Mouse (Mus musculus) limb, embryonic 13.5 days (tissue): ENCODE measurements around the gene Lzic. TPM values are rescaled to one million over a fixed set of nuclear protein-coding genes. Genes with fewer than 3 reads are reported as not detected.
"Not testable (repeated sequence)": the region's sequence is repeated elsewhere in the genome, so short reads cannot be mapped to it uniquely, and the experiment has no call there.

ENCODE experiments used
- ATAC-seq: fragments of 200-750 bp; cut with Nextera tagmentation; 2 replicates; pipeline ENCODE4 v1.8.0; 2017; ENCODE audit warnings: low read depth, moderate number of reproducible peaks, moderate TSS enrichment; ENCODE audit not compliant: low FRiP score
- H3K27ac ChIP-seq: fragments of 300-500 bp; sonication (generic); 2 replicates; pipeline ENCODE4 v1.5.1; 2015; ENCODE audit warnings: inconsistent platforms, mild to moderate bottlenecking, moderate library complexity
- H3K27me3 ChIP-seq: fragments of 300-500 bp; sonication (generic); 2 replicates; pipeline ENCODE4 v1.6.1; 2015; ENCODE audit warnings: mild to moderate bottlenecking, inconsistent platforms
- H3K36me3 ChIP-seq: fragments of 300-500 bp; sonication (generic); 2 replicates; pipeline ENCODE4 v1.6.1; 2015; ENCODE audit warnings: inconsistent platforms, mild to moderate bottlenecking, moderate library complexity
- H3K4me1 ChIP-seq: fragments of 300-500 bp; sonication (generic); 2 replicates; pipeline ENCODE4 v1.6.1; 2015; ENCODE audit warnings: inconsistent platforms
- H3K4me2 ChIP-seq: fragments of 300-500 bp; sonication (generic); replicated peaks from 2 replicates; pipeline ENCODE4 v1.6.1; 2015; ENCODE audit warnings: inconsistent platforms, mild to moderate bottlenecking, moderate library complexity
- H3K4me3 ChIP-seq: fragments of 300-500 bp; sonication (generic); 2 replicates; pipeline ENCODE4 v1.5.1; 2015; ENCODE audit warnings: moderate library complexity, mild to moderate bottlenecking, inconsistent platforms
- H3K9ac ChIP-seq: fragments of 300-500 bp; sonication (generic); 2 replicates; pipeline ENCODE4 v1.6.1; 2015; ENCODE audit warnings: mild to moderate bottlenecking, inconsistent platforms
- H3K9me3 ChIP-seq: fragments of 300-500 bp; sonication (generic); 2 replicates; pipeline ENCODE4 v1.6.1; 2016; ENCODE audit warnings: inconsistent platforms
- WGBS: fragments of 180-500 bp; shearing (Covaris S2); methylation state at CpG from one replicate; pipeline ENCODE4 v1.1.7; 2015; 5-methylcytosine and 5-hydroxymethylcytosine counted together
- polyA plus RNA-seq: library from polyadenylated mRNA; unstranded; fragments of >200 nt; fragmentation: Nextera tagmentation; extraction: Ambion mirVana; gene quantifications from 2 replicates; pipeline ENCODE4 v1.2.1, GENCODE M21; 2015

The Lzic gene
- polyA plus RNA-seq, 1 experiment from 2014 or later, result 55.8 TPM

- no peak overlapping the region for H3K4me2 ChIP-seq
- no peaks in the 10 kb centered on the region for H3K9me3 ChIP-seq
- ATAC-seq, result no peak
- no peaks in the 10 kb centered on the region for H3K4me1 ChIP-seq
- no peaks in the 10 kb centered on the region for H3K27me3 ChIP-seq
- H3K4me3 ChIP-seq, result no peak overlapping the region
- H3K36me3 ChIP-seq, result no peaks in the 10 kb centered on the region
- no peak overlapping the region for H3K9ac ChIP-seq
- 75% methylated on average over 6 of the region's 6 CpGs for WGBS
- H3K27ac ChIP-seq, result no peak overlapping the region
Measured at GRCm38 (mm10) chr4:149457831-149458430, 27.1 kb upstream of the Lzic start.

DNA sequence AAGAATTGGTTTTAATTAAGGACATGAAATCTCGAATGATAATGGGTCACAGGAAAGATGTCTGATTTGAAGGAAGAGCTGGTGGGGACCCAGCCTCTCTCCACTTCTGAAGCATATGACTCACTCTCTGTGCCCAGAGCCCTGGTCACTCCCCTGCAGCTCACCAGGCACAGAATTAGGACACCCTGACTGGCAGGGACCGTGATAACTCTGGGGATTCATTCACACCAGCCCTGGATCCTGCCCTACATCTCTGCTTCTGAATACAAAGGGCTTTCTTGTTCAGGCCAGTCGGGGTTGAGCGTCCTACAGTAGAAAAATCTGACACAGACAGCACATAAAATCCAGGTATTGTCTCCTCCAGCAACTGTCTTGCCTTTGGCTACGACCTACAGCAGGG, 26.5 kb upstream of the Lzic start:
- H3K27ac ChIP-seq, result no peak overlapping the region
- H3K27me3 ChIP-seq, result no peaks in the 10 kb centered on the region
- no peak overlapping the region for H3K4me2 ChIP-seq
- H3K9ac ChIP-seq, result no peak overlapping the region
- 69% methylated on average over 5 of the region's 5 CpGs for WGBS
- no peaks in the 10 kb centered on the region for H3K4me1 ChIP-seq
- no peak overlapping the region for H3K4me3 ChIP-seq
- no peaks in the 10 kb centered on the region for H3K36me3 ChIP-seq
- H3K9me3 ChIP-seq, result no peaks in the 10 kb centered on the region
- ATAC-seq, result no peak

DNA sequence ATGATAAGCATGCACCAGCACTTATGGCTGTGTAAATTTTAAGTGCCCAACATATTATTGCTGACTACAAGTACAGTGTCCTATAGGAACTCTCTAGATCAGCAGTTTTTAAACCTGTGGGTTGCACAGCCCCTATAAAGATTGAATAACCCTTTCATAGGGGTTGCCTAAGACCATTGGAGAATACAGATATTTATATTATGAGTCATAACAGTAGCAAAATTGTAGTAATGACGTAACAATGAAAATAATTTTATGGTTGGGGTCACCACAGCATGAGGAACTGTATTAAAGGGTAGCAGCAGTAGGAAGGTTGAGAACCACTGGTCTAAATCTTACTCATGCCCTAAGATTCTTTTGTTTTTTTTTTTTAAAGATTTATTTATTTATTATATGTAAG, 25.6 kb upstream of the Lzic start:
- no peak overlapping the region for H3K4me2 ChIP-seq
- no peaks in the 10 kb centered on the region for H3K27me3 ChIP-seq
- H3K27ac ChIP-seq, result no peak overlapping the region
- no peaks in the 10 kb centered on the region for H3K9me3 ChIP-seq
- no peak for ATAC-seq
- WGBS, result 75% methylated on average over 1 of the region's 1 CpGs
- no peak overlapping the region for H3K9ac ChIP-seq
- H3K4me1 ChIP-seq, result no peaks in the 10 kb centered on the region
- no peak overlapping the region for H3K4me3 ChIP-seq
- H3K36me3 ChIP-seq, result no peaks in the 10 kb centered on the region

DNA sequence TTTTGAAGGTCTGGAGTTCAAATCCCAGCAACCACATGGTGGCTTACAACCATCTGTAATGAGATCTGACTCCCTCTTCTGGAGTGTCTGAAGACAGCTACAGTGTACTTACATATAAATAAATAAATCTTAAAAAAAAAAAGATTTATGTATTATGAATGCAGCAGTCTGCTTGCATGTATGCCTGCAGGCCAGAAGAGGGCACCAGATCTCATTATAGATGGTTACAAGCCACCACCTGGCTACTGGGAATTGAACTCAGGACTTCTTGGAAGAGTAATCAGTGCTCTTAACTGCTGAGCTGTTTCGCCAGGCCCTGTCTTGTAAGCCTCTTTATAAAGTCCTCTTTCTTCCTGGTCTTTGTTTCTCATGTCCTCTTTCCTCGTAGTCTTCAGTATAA, 24.6 kb upstream of the Lzic start:
- H3K4me1 ChIP-seq, H3K36me3 ChIP-seq, H3K9me3 ChIP-seq, H3K4me3 ChIP-seq, H3K4me2 ChIP-seq, H3K27ac ChIP-seq, ATAC-seq, H3K27me3 ChIP-seq, H3K9ac ChIP-seq: not testable (repeated sequence)
- 88% methylated on average over 2 of the region's 2 CpGs for WGBS

- Histone ChIP-seq H3K27ac (no peak overlapping the region), H3K9ac (no peak overlapping the region), H3K4me3 (no peak overlapping the region), H3K27me3 (no peaks in the 10 kb centered on the region), H3K4me2 (no peak overlapping the region), H3K4me1 (no peaks in the 10 kb centered on the region), H3K36me3 (no peaks in the 10 kb centered on the region), H3K9me3 (no peaks in the 10 kb centered on the region)
- WGBS, result 70% methylated on average over 7 of the region's 7 CpGs
- no peak for ATAC-seq
Measured at GRCm38 (mm10) chr4:149461579-149462304, 23.3 kb upstream of the Lzic start.

DNA sequence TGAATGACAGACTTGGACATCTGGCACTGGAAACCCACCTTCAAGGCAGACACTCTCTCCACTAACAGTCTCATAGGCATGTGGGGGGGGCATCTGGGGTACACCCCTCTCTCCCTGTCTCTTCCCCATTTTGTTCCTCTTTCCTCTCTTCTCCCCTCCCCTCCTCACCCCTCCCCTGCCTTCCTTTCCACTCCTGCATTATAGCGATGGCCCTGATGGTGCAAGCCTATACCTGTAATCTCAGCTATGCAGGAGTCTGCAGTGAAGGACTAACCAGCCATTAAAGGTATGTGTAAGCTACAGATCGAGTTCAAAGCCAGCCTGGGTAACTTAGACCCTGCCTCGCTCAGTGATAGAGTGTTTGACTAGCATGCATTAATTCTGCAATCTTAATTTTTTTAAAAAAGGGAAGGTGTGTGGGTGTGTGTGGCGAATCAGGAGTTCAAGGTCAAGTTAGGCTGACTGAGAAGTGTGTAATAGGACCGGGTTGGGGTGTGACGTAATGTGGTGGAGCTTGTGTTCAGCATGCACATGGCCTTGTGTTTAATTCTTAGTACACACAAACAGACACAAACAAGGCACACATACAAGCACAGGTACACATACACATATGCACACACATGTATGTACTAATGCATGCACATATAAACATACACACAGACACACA, 22.6 kb upstream of the Lzic start:
- Histone ChIP-seq H3K9me3 (no peaks in the 10 kb centered on the region), H3K4me2 (no peak overlapping the region), H3K4me1 (no peaks in the 10 kb centered on the region), H3K27me3 (no peaks in the 10 kb centered on the region), H3K27ac (no peak overlapping the region), H3K36me3 (no peaks in the 10 kb centered on the region), H3K4me3 (no peak overlapping the region), H3K9ac (no peak overlapping the region)
- 76% methylated on average over 6 of the region's 6 CpGs for WGBS
- ATAC-seq, result no peak

DNA sequence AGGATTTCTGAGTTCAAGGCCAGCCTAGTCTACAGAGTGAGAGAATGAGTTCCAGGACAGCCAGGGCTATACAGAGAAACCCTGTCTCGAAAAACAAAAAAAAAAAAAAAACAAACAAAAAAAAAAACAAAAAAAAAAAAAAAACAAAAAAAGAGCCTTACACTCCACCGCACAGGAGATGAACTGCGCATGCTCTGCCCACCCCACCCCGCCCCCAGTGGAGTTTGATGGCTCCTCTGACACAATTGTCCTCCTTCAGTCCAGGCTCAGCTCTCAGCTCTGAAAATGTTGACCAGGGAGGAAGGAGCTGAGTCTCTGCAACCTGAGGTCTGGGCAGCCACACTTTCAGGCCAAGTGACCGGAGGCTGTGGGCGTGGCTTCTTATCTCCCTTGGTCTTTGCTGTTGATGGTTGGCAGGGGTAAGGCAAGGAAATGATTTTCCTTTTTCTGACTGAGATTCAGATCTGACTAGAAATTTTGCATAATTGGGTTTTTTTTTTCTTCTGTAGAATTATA, 21.5 kb upstream of the Lzic start:
- Histone ChIP-seq H3K4me1 (no peaks in the 10 kb centered on the region), H3K9ac (no peak overlapping the region), H3K27me3 (no peaks in the 10 kb centered on the region), H3K4me3 (no peak overlapping the region), H3K9me3 (no peaks in the 10 kb centered on the region), H3K27ac (no peak overlapping the region), H3K36me3 (peaks cover 8% of the 10 kb centered on the region), H3K4me2 (no peak overlapping the region)
- ATAC-seq, result no peak
- 78% methylated on average over 6 of the region's 6 CpGs for WGBS

GRCm38 (mm10) chr4:149469557-149469956, 15.5 kb upstream of the Lzic start:
- WGBS, result 95% methylated on average over 3 of the region's 3 CpGs
- Histone ChIP-seq H3K4me1 (no peaks in the 10 kb centered on the region), H3K9me3 (no peaks in the 10 kb centered on the region), H3K27ac (no peak overlapping the region), H3K4me2 (no peak overlapping the region), H3K36me3 (peaks cover 55% of the 10 kb centered on the region), H3K27me3 (no peaks in the 10 kb centered on the region), H3K9ac (no peak overlapping the region), H3K4me3 (no peak overlapping the region)
- ATAC-seq, result no peak

DNA sequence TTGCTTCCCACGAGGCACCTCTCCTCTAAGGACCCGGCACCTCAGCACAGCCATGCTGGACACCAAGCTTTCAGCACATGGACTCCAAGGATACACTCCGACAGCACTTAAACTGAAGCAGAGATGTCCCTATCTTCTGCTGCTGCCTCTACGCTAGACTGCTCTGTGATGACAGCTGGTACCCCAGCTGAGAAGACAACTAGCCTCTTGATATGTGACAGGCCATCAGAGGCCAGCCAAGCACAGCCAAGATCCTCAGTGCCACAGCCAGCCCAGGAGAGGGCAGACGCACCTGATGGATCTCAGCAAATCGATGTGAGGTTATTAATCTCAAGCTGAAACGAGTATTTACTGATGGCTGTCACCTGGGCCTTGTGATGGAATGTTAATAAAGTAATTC, 9.9 kb upstream of the Lzic start:
- 79% methylated on average over 7 of the region's 7 CpGs for WGBS

DNA sequence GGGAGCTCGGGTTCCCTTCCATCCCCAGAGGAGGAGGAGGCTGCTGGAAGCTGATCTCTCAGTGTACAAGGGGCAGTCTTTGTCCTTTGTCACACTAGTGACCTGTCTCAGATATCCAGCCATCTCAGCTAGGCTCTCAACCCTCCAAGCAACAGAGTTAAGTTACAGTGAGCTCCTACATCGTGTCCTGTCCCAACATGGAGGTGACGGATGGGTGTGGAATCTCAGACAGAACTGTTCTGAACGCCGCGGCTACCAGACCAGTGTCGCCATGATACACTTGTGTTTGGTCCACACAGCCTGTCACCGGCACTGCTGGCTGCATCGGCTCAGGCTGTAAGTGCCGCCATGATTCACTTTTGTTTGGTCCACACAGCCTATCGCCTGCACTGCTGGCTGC, 8.0 kb upstream of the Lzic start, which contains the start of gene Tmem274:
Tmem274 (plus strand) TSS at position 301 of the 400 bp plus-strand sequence.
- Histone ChIP-seq H3K4me1 (no peaks in the 10 kb centered on the region), H3K4me2 (no peak within 1 kb of the TSS), H3K9me3 (no peaks in the 10 kb centered on the region), H3K4me3 (no peak within 1 kb of the TSS), H3K27ac (no peak within 1 kb of the TSS), H3K27me3 (no peaks in the 10 kb centered on the region), H3K36me3 (peaks cover 26% of the 10 kb centered on the region), H3K9ac (no peak within 1 kb of the TSS)
- no peak for ATAC-seq
- 85% methylated on average over 11 of the region's 11 CpGs for WGBS

More for the DNA sequence above, 9.9 kb upstream of the Lzic start:
- Histone ChIP-seq H3K27me3 (no peaks in the 10 kb centered on the region), H3K9me3 (no peaks in the 10 kb centered on the region), H3K9ac (no peak overlapping the region), H3K4me2 (no peak overlapping the region), H3K4me1 (no peaks in the 10 kb centered on the region), H3K36me3 (peaks cover 37% of the 10 kb centered on the region), H3K27ac (no peak overlapping the region), H3K4me3 (no peak overlapping the region)
- no peak for ATAC-seq

- ATAC-seq, result no peak
- H3K27me3 ChIP-seq, result no peaks in the 10 kb centered on the region
- peaks cover 26% of the 10 kb centered on the region for H3K36me3 ChIP-seq
- H3K4me3 ChIP-seq, result peak overlapping the region; percentile 81
- peak overlapping the region; percentile 85 for H3K9ac ChIP-seq
- peak overlapping the region; percentile 84 for H3K27ac ChIP-seq
- H3K4me2 ChIP-seq, result peak overlapping the region; percentile 85
- H3K9me3 ChIP-seq, result no peaks in the 10 kb centered on the region
- peaks cover 27% of the 10 kb centered on the region for H3K4me1 ChIP-seq
- 51% methylated on average over 3 of the region's 3 CpGs for WGBS
Measured at GRCm38 (mm10) chr4:149484566-149484965, 463 bp upstream of the Lzic start.

DNA sequence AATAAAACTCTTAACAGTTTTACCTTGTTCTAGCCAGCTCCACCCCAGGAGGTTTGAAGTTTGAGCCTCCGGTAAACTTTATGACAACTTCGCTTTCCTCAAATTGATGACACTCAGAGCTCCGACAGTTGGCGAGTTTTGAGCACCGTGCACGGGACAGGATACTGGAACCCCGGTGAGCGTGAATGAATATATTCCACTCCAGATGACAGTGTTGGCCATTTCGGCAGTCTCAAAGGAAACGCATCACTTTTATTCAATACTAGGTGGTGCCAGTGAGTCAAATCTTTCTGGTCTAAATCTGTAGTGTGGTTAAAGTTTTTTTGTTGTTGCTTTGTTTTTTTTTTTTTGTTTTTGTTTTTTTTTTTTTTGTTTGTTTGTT, 787 bp downstream of the Lzic start:
- Histone ChIP-seq H3K9me3 (no peaks in the 10 kb centered on the region), H3K4me3 (peak overlapping the region; percentile 81), H3K9ac (peak overlapping the region; percentile 85), H3K4me1 (peaks cover 27% of the 10 kb centered on the region), H3K27ac (peak overlapping the region; percentile 84), H3K36me3 (peaks cover 36% of the 10 kb centered on the region), H3K27me3 (no peaks in the 10 kb centered on the region), H3K4me2 (peak overlapping the region; percentile 85)
- ATAC-seq, result peak; percentile 2; the same call in 1 of the 2 replicates
- under 1% methylated on average over 10 of the region's 10 CpGs for WGBS
